Mouse (Mus musculus): ENCODE measurements at regions not wholly inside any gene's neighbourhood (a gene's known extent, or its start where the extent isn't known, plus 50 kb on each side); places are given as distances from the start of the nearest gene placed in this dataset.

GRCm38 (mm10) chr13:71001278-71001677 lies 159.7 kb upstream of the Adamts16 start:
- DNase-seq (ENCODE audit: low spot score) = peak; percentile 49

GRCm38 (mm10) chr13:71000422-71001008 lies 158.9 kb upstream of the Adamts16 start:
- no peak for DNase-seq (ENCODE audit: low spot score)

GRCm38 (mm10) chr13:70993522-70993921 lies 151.9 kb upstream of the Adamts16 start:
- no peak for DNase-seq (ENCODE audit: low spot score)

GRCm38 (mm10) chr13:70989999-70990645 lies 148.5 kb upstream of the Adamts16 start:
- DNase-seq (ENCODE audit: low spot score) = no peak

- DNase-seq (ENCODE audit: low spot score) = no peak
These were observed 137.7 kb upstream of the Adamts16 start for GRCm38 (mm10) chr13:70979344-70979743.

- DNase-seq (ENCODE audit: low spot score) = no peak
These were observed 137.1 kb upstream of the Adamts16 start for GRCm38 (mm10) chr13:70978547-70979307.

GRCm38 (mm10) chr13:70969596-70969995 lies 128.0 kb upstream of the Adamts16 start:
- DNase-seq (ENCODE audit: low spot score) = no peak

GRCm38 (mm10) chr13:70967781-70968180 lies 126.2 kb upstream of the Adamts16 start:
- DNase-seq (ENCODE audit: low spot score) = no peak

- no peak for DNase-seq (ENCODE audit: low spot score)
These were observed 121.8 kb upstream of the Adamts16 start for GRCm38 (mm10) chr13:70963384-70963783.

GRCm38 (mm10) chr13:70934309-70935037 lies 92.9 kb upstream of the Adamts16 start:
- no peak for DNase-seq (ENCODE audit: low spot score)

- DNase-seq (ENCODE audit: low spot score) = no peak
These were observed 72.2 kb upstream of the Adamts16 start for GRCm38 (mm10) chr13:70913834-70914233.

GRCm38 (mm10) chr13:70910934-70911333 lies 69.3 kb upstream of the Adamts16 start:
- no peak for DNase-seq (ENCODE audit: low spot score)

- DNase-seq (ENCODE audit: low spot score) = no peak
These were observed 63.2 kb upstream of the Adamts16 start for GRCm38 (mm10) chr13:70904834-70905233.

GRCm38 (mm10) chr13:70903831-70904230 lies 62.2 kb upstream of the Adamts16 start:
- DNase-seq (ENCODE audit: low spot score) = no peak

- DNase-seq (ENCODE audit: low spot score) = no peak
These were observed 61.5 kb upstream of the Adamts16 start for GRCm38 (mm10) chr13:70903150-70903549.

- DNase-seq (ENCODE audit: low spot score) = no peak
These were observed 61.1 kb upstream of the Adamts16 start for GRCm38 (mm10) chr13:70902727-70903126.

- no peak for DNase-seq (ENCODE audit: low spot score)
These were observed 50.0 kb upstream of the Adamts16 start for GRCm38 (mm10) chr13:70891634-70892033.
